11 mouse cellular contexts compared by ENCODE assay signal in the genomic region with DNA sequence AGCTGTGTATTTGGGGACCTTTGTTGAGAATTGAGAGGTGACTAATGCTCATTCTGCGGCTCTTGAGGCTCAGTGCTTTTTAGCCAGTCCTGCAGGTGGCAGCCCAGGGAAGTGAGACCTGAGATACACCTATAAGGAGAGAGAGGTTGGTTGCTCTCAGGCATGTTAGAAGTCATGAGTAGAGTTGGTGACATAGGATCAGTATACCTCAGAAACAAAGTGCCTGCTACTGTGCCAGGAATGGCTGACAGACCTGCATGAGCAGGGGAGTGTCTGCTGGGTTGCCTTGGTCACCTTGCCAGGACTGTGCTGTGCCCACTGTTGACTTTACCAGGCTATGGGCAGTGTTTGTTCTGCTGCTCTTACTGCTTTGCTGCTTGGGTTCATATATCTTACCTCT.
DNase-seq lines count a peak whose midpoint lies in the region; ATAC-seq and TF ChIP-seq lines count a peak whose summit lies in the region.
"Had no signal": no experiment of that assay in that cellular context is flagged by ENCODE, and none has a peak within 500 bp of the region (broad histone marks: within the 10 kb centered on the region; RNA-seq: fewer than 3 reads in every experiment).

No protein-coding gene starts in this region.

- H3K27ac ChIP-seq in forebrain, embryonic 11.5 days (ENCODE audit: low read depth, low read length): no peak overlapping the region
- H3K27ac ChIP-seq in forebrain, embryonic 10.5 days: no peak overlapping the region
- H3K27ac ChIP-seq in lung, embryonic 14.5 days (ENCODE audit: low read depth): peak overlapping the region; percentile 20; the same call in 1 of the 2 replicates
- H3K27ac ChIP-seq in lung, postnatal 0 days (ENCODE audit: low read length): peak overlapping the region; percentile 32; the same call in 1 of the 2 replicates
- no peak overlapping the region for H3K27ac ChIP-seq in stomach, embryonic 14.5 days (ENCODE audit: low read length)

- H3K36me3 ChIP-seq in forebrain, embryonic 11.5 days (ENCODE audit: control insufficient read depth, insufficient read depth, low read length): no peaks in the 10 kb centered on the region
- H3K36me3 ChIP-seq in forebrain, embryonic 10.5 days (replicated peaks): peaks cover 47% of the 10 kb centered on the region
- peaks cover 35% of the 10 kb centered on the region for H3K36me3 ChIP-seq in lung, embryonic 14.5 days (ENCODE audit: insufficient read depth)
- H3K36me3 ChIP-seq in lung, postnatal 0 days (ENCODE audit: insufficient read depth, low read length): no peaks in the 10 kb centered on the region
- H3K36me3 ChIP-seq in stomach, embryonic 14.5 days (ENCODE audit: control insufficient read depth, insufficient read depth, low read length): peaks cover 3% of the 10 kb centered on the region; the same call in 1 of the 2 replicates

- H3K27me3 ChIP-seq in forebrain, embryonic 11.5 days (ENCODE audit: control insufficient read depth, insufficient read depth, low read length): no peaks in the 10 kb centered on the region
- no peaks in the 10 kb centered on the region for H3K27me3 ChIP-seq in forebrain, embryonic 10.5 days (ENCODE audit: poor library complexity, severe bottlenecking)
- no peaks in the 10 kb centered on the region for H3K27me3 ChIP-seq in lung, embryonic 14.5 days (ENCODE audit: insufficient read depth, low read length)
- no peaks in the 10 kb centered on the region for H3K27me3 ChIP-seq in lung, postnatal 0 days (replicated peaks; ENCODE audit: insufficient read depth, low read length)
- no peaks in the 10 kb centered on the region for H3K27me3 ChIP-seq in stomach, embryonic 14.5 days (ENCODE audit: control insufficient read depth, insufficient read depth, low read length)

- WGBS in forebrain, embryonic 11.5 days: 94% methylated on average over 1 of the region's 1 CpGs
- 90% methylated on average over 1 of the region's 1 CpGs for WGBS in forebrain, embryonic 10.5 days
- 68% methylated on average over 1 of the region's 1 CpGs for WGBS in lung, embryonic 14.5 days
- WGBS in lung, postnatal 0 days: 59% methylated on average over 1 of the region's 1 CpGs
- WGBS in stomach, embryonic 14.5 days: 73% methylated on average over 1 of the region's 1 CpGs

- peaks cover 3% of the 10 kb centered on the region; the same call in 1 of the 2 replicates for H3K4me1 ChIP-seq in forebrain, embryonic 11.5 days (replicated peaks; ENCODE audit: control insufficient read depth, insufficient read depth, low read length)
- H3K4me1 ChIP-seq in forebrain, embryonic 10.5 days: peaks cover 12% of the 10 kb centered on the region
- H3K4me1 ChIP-seq in lung, embryonic 14.5 days (ENCODE audit: insufficient read depth): 0 out of 2 replicates have a peak, but pooled peaks cover 3% of the 10 kb centered on the region
- H3K4me1 ChIP-seq in lung, postnatal 0 days (ENCODE audit: insufficient read depth, low read depth, low read length): no peaks in the 10 kb centered on the region
- H3K4me1 ChIP-seq in stomach, embryonic 14.5 days (ENCODE audit: control insufficient read depth, insufficient read depth, low read length): peaks cover 12% of the 10 kb centered on the region; the same call in 1 of the 2 replicates

- ATAC-seq in forebrain, embryonic 11.5 days (replicated peaks; ENCODE audit: low FRiP score): no peak
- peak; percentile 51 for ATAC-seq in lung, embryonic 14.5 days (ENCODE audit: insufficient read depth)
- peak; percentile 63 for ATAC-seq in lung, postnatal 0 days
- ATAC-seq in stomach, embryonic 14.5 days (ENCODE audit: insufficient number of reproducible peaks, insufficient read depth, low FRiP score, low read depth): peak; percentile 66

- no peak overlapping the region for H3K4me2 ChIP-seq in forebrain, embryonic 11.5 days (ENCODE audit: low read depth, low read length, severe bottlenecking)
- no peak overlapping the region for H3K4me2 ChIP-seq in lung, embryonic 14.5 days
- H3K4me2 ChIP-seq in lung, postnatal 0 days (replicated peaks; ENCODE audit: low read depth, low read length): no peak overlapping the region
- no peak overlapping the region for H3K4me2 ChIP-seq in stomach, embryonic 14.5 days (replicated peaks; ENCODE audit: low read depth, low read length)

- no peak overlapping the region for H3K4me3 ChIP-seq in forebrain, embryonic 11.5 days (ENCODE audit: low read depth, low read length)
- H3K4me3 ChIP-seq in forebrain, embryonic 10.5 days: no peak overlapping the region
- H3K4me3 ChIP-seq in lung, embryonic 14.5 days (ENCODE audit: low read depth, low read length): no peak overlapping the region
- no peak overlapping the region for H3K4me3 ChIP-seq in lung, postnatal 0 days (ENCODE audit: low read depth, low read length)
- no peak overlapping the region for H3K4me3 ChIP-seq in stomach, embryonic 14.5 days (ENCODE audit: low read depth, low read length)

- peak; percentile 34; the same call in 1 of the 2 replicates for TF ChIP-seq CTCF in lung, embryonic 14.5 days (IDR thresholded peaks at IDR 0.05; ENCODE audit: low read depth)
- peak; percentile 47 for TF ChIP-seq CTCF in lung, postnatal 0 days (IDR thresholded peaks at IDR 0.05)

- TF ChIP-seq EP300 in lung, postnatal 0 days (IDR thresholded peaks at IDR 0.05): no peak

- no peaks in the 10 kb centered on the region for H3K9me3 ChIP-seq in forebrain, embryonic 11.5 days (ENCODE audit: control insufficient read depth, low read length)
- no peaks in the 10 kb centered on the region for H3K9me3 ChIP-seq in forebrain, embryonic 10.5 days
- no peaks in the 10 kb centered on the region for H3K9me3 ChIP-seq in lung, embryonic 14.5 days (ENCODE audit: low read depth, low read length)
- no peaks in the 10 kb centered on the region for H3K9me3 ChIP-seq in lung, postnatal 0 days (ENCODE audit: low read length)
- H3K9me3 ChIP-seq in stomach, embryonic 14.5 days (ENCODE audit: control insufficient read depth, low read depth, low read length): no peaks in the 10 kb centered on the region

- H3K9ac ChIP-seq in forebrain, embryonic 11.5 days (ENCODE audit: low read length): no peak overlapping the region
- no peak overlapping the region for H3K9ac ChIP-seq in lung, embryonic 14.5 days
- H3K9ac ChIP-seq in lung, postnatal 0 days (replicated peaks; ENCODE audit: low read depth): no peak overlapping the region
- no peak overlapping the region for H3K9ac ChIP-seq in stomach, embryonic 14.5 days (replicated peaks; ENCODE audit: low read depth, low read length)

- DNase-seq in forebrain, embryonic 11.5 days (ENCODE audit: low spot score): peak; percentile 6
- no peak for DNase-seq in forebrain, embryonic 10.5 days (ENCODE audit: extremely low spot score, low spot score)
- DNase-seq in lung, embryonic 14.5 days: no peak
- no peak for DNase-seq in lung, postnatal 14 days
- DNase-seq in lung, postnatal 0 days (ENCODE audit: low spot score): peak; percentile 53
- no peak for DNase-seq in c-Kit-positive CD71-positive TER-119-positive erythroid progenitor cells, embryonic 14.5 days (ENCODE audit: low spot score)
- no peak for DNase-seq in spleen, adult 18-20 months
- DNase-seq: adrenal gland, postnatal 25 days; cerebellum, adult 9-10 months; heart, adult 11 months had no signal

Comparison
In these comparisons a context has a peak if more than half of its experiments do, and no peak if none do; other contexts are left out.
1. DNase-seq: peak in forebrain, embryonic 11.5 days (single experiment) and lung, postnatal 0 days (single experiment); none in forebrain, embryonic 10.5 days (single experiment), lung, embryonic 14.5 days (single experiment), lung, postnatal 14 days (single experiment), c-Kit-positive CD71-positive TER-119-positive erythroid progenitor cells, embryonic 14.5 days (single experiment) and spleen, adult 18-20 months (0 of 2).
2. H3K27ac ChIP-seq: peak in lung, embryonic 14.5 days (single experiment) and lung, postnatal 0 days (single experiment); none in forebrain, embryonic 11.5 days (single experiment), forebrain, embryonic 10.5 days (single experiment) and stomach, embryonic 14.5 days (single experiment).